In genomic region chr16:45644380-45644779, GRCm38 (mm10) we compare ENCODE assay signal across 13 mouse cellular contexts. TPM values are rescaled to one million over a fixed set of nuclear protein-coding genes. Genes with fewer than 3 reads are reported as not detected.
DNase-seq lines count a peak whose midpoint lies in the region; ATAC-seq and TF ChIP-seq lines count a peak whose summit lies in the region.
"Had no signal": no experiment of that assay in that cellular context is flagged by ENCODE, and none has a peak within 500 bp of the region (broad histone marks: within the 10 kb centered on the region; RNA-seq: fewer than 3 reads in every experiment).

No protein-coding gene starts in this region.

- intact Hi-C loops in heart, postnatal 25 days (cut with DNase I) = no loop called here

- peak; percentile 47; the same call in 1 of the 2 replicates for ATAC-seq in heart, embryonic 15.5 days (replicated peaks; ENCODE audit: insufficient number of reproducible peaks, insufficient read depth, low FRiP score, low read depth)
- ATAC-seq in liver, embryonic 15.5 days (ENCODE audit: insufficient read depth) = 0 out of 2 replicates have a peak, but pooled peaks have one; percentile 31
- ATAC-seq in forebrain, embryonic 15.5 days (replicated peaks) = no peak
- no peak for ATAC-seq in neural tube, embryonic 15.5 days (ENCODE audit: low FRiP score)
- ATAC-seq: midbrain, embryonic 15.5 days had no signal

- H3K4me1 ChIP-seq in heart, embryonic 15.5 days (replicated peaks) = no peaks in the 10 kb centered on the region
- H3K4me1 ChIP-seq in liver, embryonic 15.5 days (replicated peaks) = no peaks in the 10 kb centered on the region
- no peaks in the 10 kb centered on the region for H3K4me1 ChIP-seq in forebrain, embryonic 15.5 days
- H3K4me1 ChIP-seq in neural tube, embryonic 15.5 days = no peaks in the 10 kb centered on the region
- H3K4me1 ChIP-seq: midbrain, embryonic 15.5 days had no signal

- no peaks in the 10 kb centered on the region for H3K36me3 ChIP-seq in heart, embryonic 15.5 days
- no peaks in the 10 kb centered on the region for H3K36me3 ChIP-seq in C2C12 (ENCODE audit: control insufficient read depth, insufficient read depth)
- H3K36me3 ChIP-seq in liver, embryonic 15.5 days (replicated peaks) = no peaks in the 10 kb centered on the region
- H3K36me3 ChIP-seq in forebrain, embryonic 15.5 days = no peaks in the 10 kb centered on the region
- H3K36me3 ChIP-seq in neural tube, embryonic 15.5 days = no peaks in the 10 kb centered on the region
- H3K36me3 ChIP-seq: midbrain, embryonic 15.5 days had no signal

- no peak overlapping the region for H3K9ac ChIP-seq in heart, embryonic 15.5 days
- H3K9ac ChIP-seq in liver, embryonic 15.5 days = no peak overlapping the region
- no peak overlapping the region for H3K9ac ChIP-seq in forebrain, embryonic 15.5 days (replicated peaks)
- H3K9ac ChIP-seq in neural tube, embryonic 15.5 days (replicated peaks) = no peak overlapping the region
- H3K9ac ChIP-seq: midbrain, embryonic 15.5 days had no signal

- H3K9me3 ChIP-seq in heart, embryonic 15.5 days (replicated peaks) = no peaks in the 10 kb centered on the region
- no peaks in the 10 kb centered on the region for H3K9me3 ChIP-seq in liver, embryonic 15.5 days (replicated peaks)
- H3K9me3 ChIP-seq in forebrain, embryonic 15.5 days = no peaks in the 10 kb centered on the region
- no peaks in the 10 kb centered on the region for H3K9me3 ChIP-seq in neural tube, embryonic 15.5 days (replicated peaks)
- H3K9me3 ChIP-seq: midbrain, embryonic 15.5 days had no signal

- no peak overlapping the region for H3ac ChIP-seq in C2C12 (ENCODE audit: control insufficient read depth, insufficient read length, low read depth)

- no peak overlapping the region for H3K4me2 ChIP-seq in heart, embryonic 15.5 days
- H3K4me2 ChIP-seq in liver, embryonic 15.5 days = no peak overlapping the region
- no peak overlapping the region for H3K4me2 ChIP-seq in forebrain, embryonic 15.5 days (replicated peaks)
- H3K4me2 ChIP-seq in neural tube, embryonic 15.5 days = no peak overlapping the region
- H3K4me2 ChIP-seq: midbrain, embryonic 15.5 days had no signal

- H3K27ac ChIP-seq in heart, embryonic 15.5 days = no peak overlapping the region
- H3K27ac ChIP-seq in liver, embryonic 15.5 days (replicated peaks) = no peak overlapping the region
- H3K27ac ChIP-seq in forebrain, embryonic 15.5 days (replicated peaks) = no peak overlapping the region
- no peak overlapping the region for H3K27ac ChIP-seq in neural tube, embryonic 15.5 days (replicated peaks)
- H3K27ac ChIP-seq: midbrain, embryonic 15.5 days had no signal

- TF ChIP-seq CTCF in C2C12 (IDR thresholded peaks at IDR 0.05; ENCODE audit: control insufficient read depth, insufficient read depth, insufficient read length) = no peak

- 44% methylated on average over 6 of the region's 6 CpGs for WGBS in heart, embryonic 15.5 days
- WGBS in liver, embryonic 15.5 days (ENCODE audit: insufficient replicate concordance) = 24% methylated on average over 6 of the region's 6 CpGs
- WGBS in forebrain, embryonic 15.5 days = 82% methylated on average over 6 of the region's 6 CpGs
- WGBS in neural tube, embryonic 15.5 days = 74% methylated on average over 6 of the region's 6 CpGs

- no peaks in the 10 kb centered on the region for H3K79me2 ChIP-seq in C2C12 (ENCODE audit: control insufficient read depth, insufficient read depth)

- no peak for DNase-seq in heart, postnatal 25 days (ENCODE audit: low spot score)
- DNase-seq in adrenal gland, postnatal 10 days = peak; percentile 76
- DNase-seq in T-cell, adult 2 months (ENCODE audit: low spot score) = no peak
- DNase-seq: thymus, adult 2 months had no signal

- no peaks in the 10 kb centered on the region for H3K27me3 ChIP-seq in heart, embryonic 15.5 days
- H3K27me3 ChIP-seq in C2C12 (ENCODE audit: control insufficient read depth, insufficient read depth, insufficient read length) = no peaks in the 10 kb centered on the region
- no peaks in the 10 kb centered on the region for H3K27me3 ChIP-seq in liver, embryonic 15.5 days
- H3K27me3 ChIP-seq in forebrain, embryonic 15.5 days = no peaks in the 10 kb centered on the region
- H3K27me3 ChIP-seq in neural tube, embryonic 15.5 days (replicated peaks) = no peaks in the 10 kb centered on the region
- H3K27me3 ChIP-seq: midbrain, embryonic 15.5 days had no signal

- no peak overlapping the region for H3K4me3 ChIP-seq in heart, embryonic 15.5 days
- no peak overlapping the region for H3K4me3 ChIP-seq in C2C12 (ENCODE audit: insufficient read depth, poor library complexity, severe bottlenecking)
- no peak overlapping the region for H3K4me3 ChIP-seq in liver, embryonic 15.5 days (replicated peaks)
- H3K4me3 ChIP-seq in forebrain, embryonic 15.5 days = no peak overlapping the region
- no peak overlapping the region for H3K4me3 ChIP-seq in neural tube, embryonic 15.5 days (replicated peaks)
- H3K4me3 ChIP-seq: midbrain, embryonic 15.5 days had no signal

- H3K79me3 ChIP-seq in C2C12 (ENCODE audit: low read depth) = no peaks in the 10 kb centered on the region

TF ChIP-seq in C2C12, 6 proteins besides CTCF, POLR2A, EP300 and RAD21:
- TF ChIP-seq MYOD1 (IDR thresholded peaks at IDR 0.05; ENCODE audit: control insufficient read depth, insufficient read length, low read depth) = peak; percentile 80
- TF ChIP-seq FOSL1 (IDR thresholded peaks at IDR 0.05; ENCODE audit: insufficient read depth, low read length, poor library complexity, severe bottlenecking) = no peak
TF ChIP-seq in C2C12: peak in this region for 1.

RNA-seq across cellular contexts. Expression of gene BC016579, which starts 9.5 kb away (rescaled TPM):
- polyA plus RNA-seq in heart, embryonic 15.5 days (2015; fragmentation: Nextera tagmentation; extraction: Ambion mirVana) = 0.16 TPM in 1 of 2 replicates, not detected in the other
- total RNA-seq in heart, postnatal 25 days (2021) = not detected
- polyA plus RNA-seq in C2C12 (2012; fragmentation: generic; extraction: Trizol) = not detected
- total RNA-seq in adrenal gland, postnatal 10 days (2021) = under 1 TPM; 0.18 to 0.48 TPM
- 0.14 and 0.18 TPM in 2 replicates for polyA plus RNA-seq in liver, embryonic 15.5 days (2015; fragmentation: Nextera tagmentation; extraction: Ambion mirVana)
- polyA plus RNA-seq in forebrain, embryonic 15.5 days (2015; fragmentation: Nextera tagmentation; extraction: Ambion mirVana) = 0.08 TPM in 1 of 2 replicates, not detected in the other
- 0.29 TPM in 1 of 2 replicates, not detected in the other for polyA plus RNA-seq in neural tube, embryonic 15.5 days (2015; fragmentation: Nextera tagmentation; extraction: Ambion mirVana)
- polyA plus RNA-seq: forebrain, embryonic 11.5 days; midbrain, embryonic 15.5 days had no signal

RNA-seq across cellular contexts. Expression of gene Gcsam, which starts 34.2 kb away (rescaled TPM):
- polyA plus RNA-seq in heart, embryonic 15.5 days (2015; fragmentation: Nextera tagmentation; extraction: Ambion mirVana) = 0.35 and 0.43 TPM in 2 replicates
- not detected for total RNA-seq in heart, postnatal 25 days (2021)
- not detected for polyA plus RNA-seq in C2C12 (2012; fragmentation: generic; extraction: Trizol)
- under 1 TPM; 0.21 to 0.48 TPM for total RNA-seq in adrenal gland, postnatal 10 days (2021)
- polyA plus RNA-seq in liver, embryonic 15.5 days (2015; fragmentation: Nextera tagmentation; extraction: Ambion mirVana) = 1.5 and 2.0 TPM in 2 replicates
- 0.13 TPM in 1 of 2 replicates, not detected in the other for polyA plus RNA-seq in forebrain, embryonic 15.5 days (2015; fragmentation: Nextera tagmentation; extraction: Ambion mirVana)
- polyA plus RNA-seq in neural tube, embryonic 15.5 days (2015; fragmentation: Nextera tagmentation; extraction: Ambion mirVana) = 0.26 TPM in 1 of 2 replicates, not detected in the other
- total RNA-seq: left cerebral cortex, adult 18-20 months had no signal
- polyA plus RNA-seq: cerebellum, adult 2 months; forebrain, embryonic 11.5 days; midbrain, embryonic 15.5 days had no signal

RNA-seq across cellular contexts. Expression of gene Tmprss7, which starts 49.1 kb away (rescaled TPM):
- polyA plus RNA-seq in heart, embryonic 15.5 days (2015; fragmentation: Nextera tagmentation; extraction: Ambion mirVana) = 0.06 TPM in 1 of 2 replicates, not detected in the other
- total RNA-seq in heart, postnatal 25 days (2021) = not detected
- polyA plus RNA-seq in C2C12 (2012; fragmentation: generic; extraction: Trizol) = not detected
- total RNA-seq in adrenal gland, postnatal 10 days (2021) = under 1 TPM; 0.30 to 0.82 TPM
- 0.12 and 0.14 TPM in 2 replicates for polyA plus RNA-seq in liver, embryonic 15.5 days (2015; fragmentation: Nextera tagmentation; extraction: Ambion mirVana)
- polyA plus RNA-seq in forebrain, embryonic 15.5 days (2015; fragmentation: Nextera tagmentation; extraction: Ambion mirVana) = 0.39 and 0.65 TPM in 2 replicates
- 0.46 and 0.49 TPM in 2 replicates for polyA plus RNA-seq in neural tube, embryonic 15.5 days (2015; fragmentation: Nextera tagmentation; extraction: Ambion mirVana)

Comparison
In these comparisons a context has a peak if more than half of its experiments do, and no peak if none do; other contexts are left out.
1. ATAC-seq: peak in heart, embryonic 15.5 days (single experiment) and liver, embryonic 15.5 days (single experiment); none in forebrain, embryonic 15.5 days (single experiment) and neural tube, embryonic 15.5 days (single experiment).